Mouse (Mus musculus): ENCODE measurements at regions not wholly inside any gene's neighbourhood (a gene's known extent, or its start where the extent isn't known, plus 50 kb on each side); places are given as distances from the start of the nearest gene placed in this dataset.

DNA sequence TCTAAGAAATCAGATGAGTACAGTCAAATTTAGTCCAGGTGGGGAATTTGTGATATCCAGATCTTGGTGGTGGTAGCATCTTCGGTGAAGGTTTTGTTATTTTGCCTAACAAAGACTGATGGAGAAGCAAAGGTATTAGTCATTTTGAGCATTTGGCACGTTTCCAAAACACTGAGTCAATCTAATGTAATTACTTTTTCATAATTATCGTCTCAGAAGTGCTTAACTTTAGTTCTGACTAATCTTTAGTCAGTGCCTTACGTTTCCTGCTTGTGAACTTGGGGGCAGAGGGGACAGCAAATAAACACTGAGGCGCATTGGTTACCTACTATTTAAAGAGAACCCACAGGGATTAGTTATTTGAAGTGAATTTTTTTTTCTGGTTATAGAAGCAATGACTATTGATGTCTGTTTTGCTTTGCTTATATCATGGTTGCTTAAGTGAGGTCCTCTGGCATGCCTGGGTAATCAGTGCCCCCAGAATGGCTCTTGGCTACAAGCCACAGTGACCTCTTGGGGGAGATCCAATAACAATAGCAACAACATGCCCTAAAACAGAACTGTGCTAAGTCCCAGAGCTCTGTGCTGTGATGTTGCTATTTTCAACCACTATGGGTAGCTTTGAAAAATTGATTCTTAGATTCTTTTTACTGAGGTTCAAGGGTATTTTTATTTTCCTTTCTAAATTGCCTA is 275.1 kb downstream of the Gpat3 start:
- TF ChIP-seq POLR2A (IDR thresholded peaks at IDR 0.05; ENCODE audit: control insufficient read depth, extremely low read depth, insufficient read depth, low read length, poor library complexity) (no peak), CTCF (IDR thresholded peaks at IDR 0.05; ENCODE audit: borderline replicate concordance, control insufficient read depth, extremely low read depth, insufficient read depth, low read length, poor library complexity) (no peak)
